Mouse (Mus musculus) embryo, embryonic 11 days (tissue): ENCODE results near the gene Taok2.
A peak's percentile ranks its signal among the peaks of the same experiment; 100 is the strongest.
"Not testable (repeated sequence)": the region's sequence is repeated elsewhere in the genome, so short reads cannot be mapped to it uniquely, and the experiment has no call there.

Source experiments
- DNase-seq: peaks from one replicate; pipeline ENCODE4 v3.0.0-alpha.2; 2015

Gene Taok2

DNA sequence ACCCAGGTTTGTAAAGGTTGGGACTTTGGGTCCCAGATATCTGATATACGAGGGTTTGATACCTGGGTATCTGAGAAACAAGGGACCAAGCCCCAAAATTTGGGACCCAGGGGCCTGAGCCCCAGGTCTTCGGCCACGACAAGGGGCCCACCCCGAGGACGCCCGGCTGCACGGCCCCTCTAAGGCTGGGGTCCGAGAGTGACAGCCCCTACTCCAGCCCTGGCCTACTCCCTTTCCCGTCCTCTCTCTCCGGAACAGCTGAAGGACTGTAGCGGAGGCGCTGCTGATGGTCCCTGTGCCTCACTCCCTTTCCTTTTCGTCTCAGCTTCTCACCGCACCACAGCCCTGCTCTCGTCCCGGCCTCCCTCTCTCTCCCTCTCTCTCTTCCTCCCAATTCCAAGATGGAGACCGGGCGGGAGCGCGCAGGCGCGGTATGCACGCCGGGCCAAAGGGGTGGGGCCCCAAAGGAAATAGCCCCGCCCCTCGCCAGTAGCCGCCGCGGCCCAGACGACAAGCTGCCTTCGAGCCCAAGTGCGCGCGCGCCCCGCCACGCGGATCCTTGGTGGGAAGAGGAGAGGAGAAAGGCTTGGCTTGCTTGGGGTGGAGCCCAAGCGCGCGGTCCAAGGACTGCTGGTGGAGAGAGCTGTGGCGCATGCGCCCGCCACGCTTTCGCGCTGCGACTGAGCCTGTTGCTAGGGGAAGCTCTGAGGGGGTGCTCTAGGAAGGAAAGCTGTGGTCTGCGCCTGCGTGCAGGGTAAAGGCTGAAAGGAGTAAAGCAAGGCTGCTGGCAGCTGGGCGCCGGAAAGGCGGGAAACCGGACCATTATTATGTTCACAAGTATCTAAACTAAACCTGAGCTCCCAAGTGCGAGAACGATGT, at the start of gene Taok2:
Gene Taok2 (minus strand): TSS at position 418 of the 879 bp plus-strand sequence.
- peak; percentile 99 for DNase-seq

DNA sequence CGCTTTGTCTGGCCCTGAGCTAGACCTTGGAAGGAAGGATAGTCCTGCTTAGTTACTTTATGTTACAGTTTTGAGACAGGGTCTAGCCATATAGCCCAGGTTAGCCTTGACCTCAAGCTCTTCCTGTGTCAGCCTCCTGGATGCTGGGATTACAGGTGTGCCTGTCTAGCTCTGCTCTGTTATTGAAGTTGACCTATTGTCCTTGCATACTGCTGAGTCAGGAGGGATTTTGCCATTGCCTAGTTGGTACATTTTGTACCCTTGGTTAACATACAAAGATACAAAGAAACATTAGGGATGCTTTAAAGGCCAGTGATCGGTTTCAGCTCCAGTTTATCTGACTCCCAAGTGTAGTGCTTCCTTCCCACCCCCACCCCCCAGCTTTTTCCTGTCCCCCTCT, 48.1 kb upstream of the Taok2 start:
- DNase-seq = no peak

DNA sequence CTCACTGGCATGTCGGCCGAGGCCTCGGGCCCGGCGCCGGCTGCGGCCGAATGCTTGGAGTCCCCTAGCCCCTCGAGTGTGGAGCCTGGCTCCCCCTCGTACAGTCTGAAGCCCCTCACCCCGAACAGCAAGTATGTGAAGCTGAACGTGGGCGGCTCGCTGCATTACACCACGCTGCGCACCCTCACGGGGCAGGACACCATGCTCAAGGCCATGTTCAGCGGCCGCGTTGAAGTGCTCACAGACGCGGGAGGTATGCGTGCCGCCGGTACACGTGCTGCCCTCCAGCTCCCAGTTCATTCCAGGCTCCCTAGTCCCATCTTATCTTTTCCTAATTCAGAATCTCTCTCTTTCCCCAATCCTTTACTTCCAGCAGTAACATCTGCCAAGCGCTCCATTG, 44.5 kb upstream of the Taok2 start:
- DNase-seq = no peak

DNA sequence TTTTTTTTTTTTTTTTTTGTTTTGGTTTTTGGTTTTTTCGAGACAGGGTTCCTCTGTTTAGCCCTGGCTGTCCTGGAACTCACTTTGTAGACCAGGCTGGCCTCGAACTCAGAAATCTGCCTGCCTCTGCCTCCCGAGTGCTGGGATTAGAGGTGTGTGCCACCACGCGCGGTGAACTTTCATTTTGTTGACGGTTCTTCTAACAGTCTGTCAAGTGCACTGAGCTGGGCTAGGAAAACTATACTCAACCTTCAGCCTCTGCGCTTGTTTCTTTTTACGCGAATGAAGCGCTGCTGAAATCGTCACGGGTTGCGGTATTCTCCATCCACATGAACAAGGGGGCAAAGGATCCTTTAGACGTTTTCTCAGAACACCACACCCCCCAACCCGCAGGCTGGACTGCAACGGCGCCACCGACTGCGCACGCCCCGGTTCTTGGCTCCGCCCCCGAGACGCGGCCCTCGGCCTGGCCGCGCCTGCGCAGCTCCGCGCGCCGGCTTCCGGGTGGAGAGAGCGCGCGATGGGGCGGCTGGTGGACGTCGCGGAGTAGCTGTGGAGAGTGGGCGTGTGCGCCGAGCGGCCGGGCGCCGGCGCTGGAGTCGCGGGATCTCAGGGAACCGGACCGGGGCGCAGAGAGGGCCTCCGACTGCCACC, 44.0 kb upstream of the Taok2 start, which contains the start of gene Kctd13:
Gene Kctd13 (plus strand): TSS at position 496 of the 654 bp plus-strand sequence.
- DNase-seq = peak; percentile 95

DNA sequence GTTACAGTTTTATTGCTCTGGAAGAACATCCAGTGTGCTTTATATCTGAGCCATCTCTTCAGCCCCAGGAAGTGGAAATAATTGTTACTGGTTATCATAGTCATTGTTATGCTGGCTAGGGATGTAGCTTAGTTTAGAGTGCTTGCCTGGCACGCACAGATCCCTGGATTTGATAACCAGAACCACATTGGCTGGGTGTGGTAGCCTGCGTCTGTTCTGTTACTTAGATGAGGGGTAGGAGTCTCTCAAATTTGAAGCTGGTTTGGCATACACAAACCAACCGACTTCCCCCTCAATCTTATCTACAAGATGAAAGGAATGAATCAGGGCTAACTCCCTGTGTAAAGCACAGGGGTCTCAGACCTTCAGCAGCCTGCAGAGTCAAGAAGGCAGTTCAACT, 41.8 kb upstream of the Taok2 start:
- DNase-seq = no peak

DNA sequence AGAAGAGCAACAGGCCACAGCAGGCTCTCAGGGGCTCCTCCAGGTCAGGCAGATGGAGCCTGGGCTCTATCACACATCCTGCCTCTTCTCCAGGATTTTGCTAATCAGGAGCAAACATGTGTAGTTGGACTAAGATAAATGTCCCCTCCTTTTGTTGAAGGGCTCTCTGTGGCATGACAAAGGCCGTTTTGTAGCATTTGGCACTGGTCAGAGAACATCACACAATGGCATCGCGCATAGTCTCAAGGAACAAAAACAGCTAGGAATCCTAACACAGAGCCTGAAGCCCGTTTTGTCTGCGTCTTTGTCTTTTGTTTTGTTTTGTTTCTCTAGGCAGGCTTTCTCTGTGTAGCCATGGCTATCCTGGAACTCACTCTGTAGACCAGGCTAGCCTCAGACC, 39.5 kb upstream of the Taok2 start:
- peak; percentile 24 for DNase-seq

DNA sequence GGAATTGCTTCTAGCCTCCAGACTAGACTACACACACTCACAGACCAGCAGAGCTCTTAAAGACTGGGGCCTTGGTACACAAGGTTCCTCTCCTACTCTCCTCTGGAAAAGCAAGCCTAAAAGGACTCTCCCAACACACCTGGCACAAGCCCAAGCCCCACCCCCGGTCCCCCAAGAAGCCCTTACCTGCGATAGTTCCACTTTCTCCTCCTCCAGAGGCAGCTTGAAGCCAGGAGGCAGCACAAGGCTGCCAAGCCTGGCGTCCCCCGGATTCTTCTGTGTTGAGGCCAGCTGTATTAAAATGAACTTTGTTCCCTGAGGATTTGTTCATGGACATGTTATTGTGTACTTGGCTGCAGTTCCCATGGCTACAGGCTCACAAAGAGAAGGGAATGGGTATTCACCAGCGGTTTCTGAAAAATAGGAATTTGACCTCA, 38.1 kb upstream of the Taok2 start, which contains the start of gene Tmem219:
Gene Tmem219 (minus strand): TSS at position 294 of the 437 bp plus-strand sequence.
- DNase-seq = peak; percentile 72

DNA sequence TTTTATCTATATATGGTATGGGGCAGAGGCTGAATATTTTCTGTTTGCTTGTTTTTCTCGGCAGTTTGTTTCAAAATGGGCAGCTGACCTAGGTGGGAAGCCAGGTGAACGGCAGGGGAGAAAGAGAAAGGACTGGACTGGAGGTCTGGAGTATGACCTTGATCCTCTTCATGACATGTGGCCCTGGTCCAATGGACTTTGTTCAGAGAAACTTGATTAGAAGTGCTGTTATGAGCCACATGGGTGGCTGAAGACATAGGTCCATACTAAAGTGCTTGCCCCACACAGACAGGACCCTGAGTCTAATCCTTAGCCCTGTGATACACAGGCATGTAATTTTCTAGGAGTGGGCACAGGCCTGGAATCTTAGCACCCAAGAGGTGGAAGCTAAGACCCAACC, 37.1 kb upstream of the Taok2 start:
- no peak for DNase-seq

DNA sequence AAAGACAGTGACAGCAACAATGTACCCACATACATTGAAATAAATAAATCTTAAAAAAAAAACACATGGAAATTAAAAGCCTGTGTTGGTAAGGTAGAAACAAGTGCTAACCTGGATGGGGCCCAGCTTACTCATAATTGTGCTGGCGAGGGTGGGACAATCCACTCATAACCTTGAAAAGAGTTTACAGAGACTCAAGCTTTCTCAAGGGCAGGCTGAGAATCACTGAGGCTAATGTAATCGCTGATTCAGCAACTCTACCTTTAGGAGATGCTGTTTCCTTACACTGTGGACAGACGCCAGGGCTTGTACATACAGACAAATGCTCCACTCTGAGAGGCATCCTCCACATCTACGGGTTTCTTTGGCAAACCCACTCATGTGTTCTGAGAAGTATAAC, 35.5 kb upstream of the Taok2 start:
- no peak for DNase-seq

DNA sequence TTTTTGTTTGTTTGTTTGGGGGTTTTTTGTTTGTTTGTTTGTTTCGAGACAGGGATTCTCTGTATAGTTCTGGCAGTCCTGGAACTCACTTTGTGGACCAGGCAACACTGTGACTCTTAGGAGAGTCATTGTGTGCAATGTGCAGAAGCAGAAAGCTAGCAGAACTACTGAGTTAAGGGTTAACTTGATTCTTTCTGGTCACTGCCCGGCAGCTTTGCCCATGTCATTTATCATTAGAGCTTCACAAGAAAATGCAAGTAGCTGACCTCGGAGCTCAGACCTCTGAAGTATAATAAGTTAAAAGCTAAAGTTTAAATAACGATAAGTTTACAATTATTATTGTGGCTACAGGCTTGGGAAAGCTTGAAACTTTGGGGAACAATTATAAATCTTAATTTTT, 33.9 kb upstream of the Taok2 start:
- DNase-seq = not testable (repeated sequence)

DNA sequence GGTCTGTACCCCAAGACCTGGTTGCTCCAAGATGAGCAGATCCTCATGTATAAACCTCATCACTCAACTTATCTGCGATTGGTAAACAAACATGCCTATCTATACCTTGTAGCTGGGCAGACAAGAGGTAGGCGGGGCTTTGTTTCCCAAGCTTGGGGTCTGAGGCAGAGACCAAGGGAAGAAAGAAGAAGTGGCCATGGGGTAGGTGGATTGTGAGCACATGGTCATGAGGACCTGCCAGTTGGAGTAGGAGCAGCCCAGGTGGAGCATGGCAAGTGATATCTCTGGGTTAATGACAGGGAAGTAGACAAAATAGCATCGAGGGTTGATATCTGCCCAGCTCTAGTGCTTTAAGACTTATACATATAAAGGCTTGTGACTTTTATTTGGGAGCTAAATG, 30.3 kb upstream of the Taok2 start:
- DNase-seq = no peak

DNA sequence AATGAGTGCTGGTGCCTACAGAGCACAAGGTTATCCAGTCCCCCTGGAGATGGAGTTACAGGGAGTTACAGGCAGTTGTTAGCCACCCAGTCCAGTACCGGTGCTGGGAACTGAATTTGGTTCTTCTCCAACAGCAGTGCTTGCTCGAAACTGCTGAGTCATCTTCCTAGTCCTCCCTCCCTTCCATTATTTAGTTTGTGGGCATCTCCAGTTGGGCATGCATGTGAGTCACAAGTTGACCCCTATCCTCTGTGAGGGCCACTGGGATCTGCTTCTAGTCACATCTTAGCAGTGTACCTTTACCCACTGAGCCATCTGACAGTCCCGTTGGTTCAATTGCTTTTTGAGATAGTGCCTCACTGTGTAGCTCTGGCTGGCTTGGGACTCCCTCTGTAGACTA, 21.1 kb upstream of the Taok2 start:
- DNase-seq = no peak

DNA sequence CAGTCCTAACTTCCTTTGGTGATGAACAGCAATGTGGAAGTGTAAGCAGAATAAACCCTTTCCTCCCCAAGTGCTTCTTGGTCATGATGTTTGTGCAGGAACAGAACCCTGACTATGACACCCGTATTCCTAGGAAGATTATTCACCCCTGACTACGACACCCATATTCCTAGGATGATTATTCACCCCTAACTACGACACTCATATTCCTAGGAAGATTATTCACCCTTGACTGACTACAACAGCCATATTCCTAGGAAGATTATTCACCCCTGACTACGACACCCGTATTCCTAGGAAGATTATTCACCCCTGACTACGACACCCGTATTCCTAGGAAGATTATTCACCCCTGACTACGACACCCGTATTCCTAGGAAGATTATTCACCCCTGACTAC, 15.3 kb upstream of the Taok2 start:
- DNase-seq = not testable (repeated sequence)

DNA sequence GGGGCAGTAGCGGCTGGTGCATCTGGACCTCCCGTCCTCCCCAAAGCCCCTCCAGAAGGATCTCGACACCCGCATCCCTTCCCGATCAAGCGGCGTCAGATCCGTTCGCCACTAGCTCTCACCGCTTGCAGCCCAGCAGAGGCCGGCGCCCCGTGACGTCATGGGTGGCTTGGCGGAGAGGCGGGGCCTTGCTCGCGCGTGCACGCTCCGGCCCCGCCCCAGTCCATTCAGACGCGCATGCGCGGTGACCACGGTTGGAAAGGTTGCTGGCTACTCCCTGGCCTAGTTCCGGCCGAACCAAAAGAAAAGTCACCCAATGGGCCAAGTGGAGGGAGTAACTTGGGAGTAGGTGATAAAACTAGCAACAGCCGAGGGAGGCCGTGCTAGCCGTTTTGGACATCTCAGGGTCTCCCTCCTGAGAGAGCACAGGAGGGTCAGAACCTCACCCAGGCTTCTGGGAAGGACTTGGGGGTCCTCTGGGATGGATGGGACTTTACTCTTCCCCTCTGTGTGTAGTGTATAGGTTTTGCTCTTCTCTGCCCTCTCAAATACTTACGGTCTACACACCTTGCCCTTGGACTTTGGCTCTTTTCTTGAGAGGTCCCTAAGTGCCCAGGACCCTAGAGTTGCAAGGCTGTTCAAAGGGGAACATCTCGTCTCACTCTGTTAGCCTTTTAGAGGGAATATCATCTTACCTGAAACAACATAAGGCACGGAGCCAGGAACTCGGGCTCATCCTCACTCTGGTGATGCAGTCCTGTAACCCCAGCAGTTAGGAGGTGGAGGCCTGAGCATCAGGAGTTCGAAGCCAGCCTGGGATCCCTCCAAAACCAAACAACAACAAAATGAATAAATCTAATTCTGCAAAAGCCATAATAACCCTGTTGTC, 13.8 kb upstream of the Taok2 start:
- peak; percentile 96 for DNase-seq

DNA sequence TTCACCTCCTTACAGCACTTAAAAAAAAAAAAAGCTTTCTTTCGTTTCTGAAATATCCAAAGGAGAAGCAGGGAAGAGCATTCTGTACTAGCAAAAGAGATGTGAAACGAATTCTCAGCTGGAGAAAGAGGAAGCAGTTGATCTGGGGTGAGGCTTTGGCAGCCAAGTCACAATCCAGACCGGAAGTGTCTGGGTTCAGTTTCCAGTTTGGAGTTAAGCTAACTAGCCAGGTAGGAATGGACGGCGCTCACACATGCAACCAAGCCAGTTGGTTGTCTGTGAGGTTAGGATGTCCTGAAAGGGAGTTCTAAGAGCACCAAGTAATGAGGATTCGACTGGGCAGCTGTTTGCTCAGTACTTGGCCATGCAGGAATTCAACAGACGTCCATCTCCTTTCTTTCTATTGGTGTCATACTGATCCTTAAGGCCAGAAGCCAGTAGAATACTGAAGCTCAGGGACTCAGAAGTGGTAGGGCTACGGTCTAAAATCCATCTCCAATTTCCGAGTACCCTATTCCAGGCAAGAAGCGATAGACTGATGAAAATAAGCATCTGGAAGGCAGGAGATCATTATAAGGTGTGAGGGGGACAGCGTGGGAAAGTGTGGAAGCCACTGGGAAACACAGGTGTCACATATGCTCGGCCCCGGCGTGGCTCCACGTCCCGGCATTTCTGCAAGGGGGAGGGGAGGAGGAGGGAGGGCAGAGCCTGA, 13.0 kb upstream of the Taok2 start:
- DNase-seq = no peak

DNA sequence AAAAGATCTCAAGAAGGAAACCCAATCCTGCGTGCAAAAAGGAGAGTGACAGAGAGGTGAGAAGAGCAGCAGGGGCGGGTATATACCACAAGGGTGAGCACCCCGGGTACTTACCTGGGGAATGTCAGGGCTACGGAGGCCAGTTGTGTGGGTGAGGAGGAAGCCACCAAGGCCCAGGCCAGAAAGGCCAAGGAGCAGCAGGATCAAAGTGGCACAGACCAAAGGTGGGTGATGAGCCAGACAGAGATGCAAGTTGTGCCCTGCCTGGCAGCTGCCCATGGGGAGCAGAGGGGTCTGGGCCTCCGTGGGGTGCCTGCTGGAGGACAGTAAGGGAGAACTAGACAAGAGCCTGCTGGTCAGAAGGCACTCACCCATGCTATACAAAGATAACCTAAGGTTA, 12.4 kb upstream of the Taok2 start:
- DNase-seq = no peak

DNA sequence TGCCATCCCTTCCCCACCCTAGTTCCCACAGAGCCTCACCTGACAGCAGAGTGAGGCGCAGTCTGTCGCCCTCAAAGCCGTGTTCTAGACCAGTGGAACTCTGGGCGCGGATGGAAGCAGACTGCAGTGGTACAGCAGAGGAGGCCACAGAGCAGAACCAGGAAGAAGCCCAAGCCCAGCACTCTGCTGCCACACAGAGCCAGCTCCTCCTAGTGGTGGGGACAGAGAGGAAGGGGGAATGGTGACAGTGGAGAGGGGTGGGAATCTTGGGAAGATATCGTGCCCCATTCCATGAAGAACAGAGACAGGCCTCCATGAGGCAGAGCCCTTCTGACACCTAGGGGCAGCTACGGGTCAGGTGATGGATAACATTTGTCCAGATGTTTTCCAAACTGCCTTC, 4.3 kb upstream of the Taok2 start:
- DNase-seq = peak; percentile 25

DNA sequence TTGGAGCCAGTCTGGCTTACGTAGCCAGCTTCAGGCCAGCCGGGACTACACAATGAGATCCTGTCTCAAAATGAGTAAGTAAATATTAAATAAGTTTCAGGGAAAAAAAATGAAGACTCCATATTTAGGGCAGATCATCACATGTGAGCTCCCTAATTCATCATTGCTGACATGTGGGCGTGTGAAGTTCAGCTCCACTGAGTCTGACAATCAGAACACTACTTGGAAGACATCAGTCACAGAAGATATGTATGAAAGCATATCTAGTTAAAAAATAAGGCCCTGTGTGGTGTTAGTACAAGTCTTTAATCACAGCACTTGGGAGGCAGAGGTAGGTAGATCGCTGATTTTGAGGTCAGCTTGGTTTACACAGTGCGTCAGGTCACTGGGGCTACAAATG, 2.8 kb upstream of the Taok2 start:
- no peak for DNase-seq

DNA sequence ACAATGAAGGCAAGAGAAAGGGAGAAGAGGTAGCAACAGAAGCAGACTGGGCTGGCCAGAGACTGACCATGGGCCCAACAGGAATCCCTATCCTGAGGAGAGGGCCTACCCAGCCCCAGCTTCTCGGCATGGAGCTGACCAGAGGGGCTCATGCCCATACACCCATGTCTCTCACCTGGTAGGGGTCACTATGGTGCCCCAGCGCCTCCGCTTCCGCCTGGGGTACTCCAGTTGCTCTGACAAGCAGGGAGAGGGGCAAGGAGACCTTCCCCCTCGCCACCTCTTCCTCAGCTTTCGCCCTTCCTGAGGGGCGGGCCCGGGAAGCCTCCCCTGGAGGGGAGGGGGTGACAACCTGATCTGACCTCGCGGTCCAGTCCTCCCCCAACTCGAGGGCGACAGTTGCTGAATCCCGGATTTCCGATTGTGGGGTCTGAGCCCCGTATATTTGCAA, 747 bp downstream of the Taok2 start:
- peak; percentile 37 for DNase-seq

DNA sequence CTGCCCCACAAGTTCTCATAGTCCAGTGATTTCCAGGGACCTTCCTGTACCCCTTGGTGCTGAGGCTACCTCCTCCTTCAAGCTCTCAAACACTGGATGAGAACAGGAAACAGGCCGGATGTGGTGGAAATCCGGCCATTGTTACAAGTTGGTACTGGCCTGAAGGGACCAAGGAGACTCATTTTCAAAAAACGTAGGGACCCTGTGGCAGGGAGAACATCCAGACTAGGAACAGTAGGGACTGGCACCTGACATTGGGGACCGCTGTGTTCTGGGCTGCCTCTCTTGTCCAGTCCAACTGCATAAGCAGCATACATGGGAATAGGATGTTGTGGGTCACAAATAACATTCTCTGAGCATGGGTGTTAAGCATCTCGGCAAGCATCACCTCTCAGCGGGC, 3.5 kb downstream of the Taok2 start:
- no peak for DNase-seq

DNA sequence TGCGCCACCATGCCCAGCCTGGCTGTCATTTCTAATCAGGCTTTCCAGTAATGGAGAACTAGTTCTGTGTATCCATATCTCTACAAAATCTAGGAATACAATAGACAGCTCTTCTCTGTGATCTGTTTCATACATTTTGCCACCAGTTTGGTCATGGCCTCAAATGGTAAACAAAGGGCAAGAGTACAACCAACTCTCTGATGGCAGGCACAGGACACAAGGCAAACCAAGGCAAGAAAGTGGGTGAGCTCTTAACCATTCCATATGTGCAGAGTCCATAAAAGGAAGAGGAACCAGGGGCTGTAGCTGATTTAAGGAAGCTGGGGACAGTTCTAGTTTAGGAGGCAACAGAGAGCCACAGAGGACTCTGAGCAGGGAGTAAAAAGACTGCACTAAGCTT, 7.3 kb downstream of the Taok2 start:
- no peak for DNase-seq

DNA sequence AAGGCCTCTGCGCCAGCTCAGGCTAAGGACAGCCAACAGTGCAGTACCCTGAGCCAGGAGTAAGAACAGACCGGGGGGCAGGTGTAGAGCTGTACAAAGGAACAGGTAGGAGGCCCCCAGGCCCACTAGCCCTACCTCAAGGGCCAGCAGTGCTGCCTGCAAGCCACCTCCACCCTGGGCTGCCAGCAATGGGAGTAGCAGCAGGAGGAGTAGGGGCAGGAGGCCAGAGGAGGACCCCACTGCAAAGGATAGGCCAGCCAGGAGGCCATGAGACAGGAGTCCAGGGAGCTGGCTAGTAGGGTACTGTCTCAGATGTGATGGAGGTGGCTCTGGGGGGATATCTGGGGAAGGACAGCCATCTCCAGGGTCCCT, 14.0 kb downstream of the Taok2 start:
- DNase-seq = no peak
